Mouse (Mus musculus) liver, postnatal 0 days (tissue): ENCODE measurements at regions not wholly inside any gene's neighbourhood (a gene's known extent, or its start where the extent isn't known, plus 50 kb on each side); places are given as distances from the start of the nearest gene placed in this dataset.
"Not testable (repeated sequence)": the region's sequence is repeated elsewhere in the genome, so short reads cannot be mapped to it uniquely, and the experiment has no call there.

ENCODE experiments used
- ATAC-seq: fragments of 200-750 bp; cut with Nextera tagmentation; 2 replicates; pipeline ENCODE4 v1.8.0; 2017; ENCODE audit warnings: mild to moderate bottlenecking, moderate library complexity
- DNase-seq: peaks from one replicate; pipeline ENCODE4 v3.0.0-alpha.2; 2016
- H3K27ac ChIP-seq: fragments of 300-500 bp; sonication (generic); 2 replicates; pipeline ENCODE4 v1.5.1; 2014; ENCODE audit warnings: antibody characterized with exemption, moderate library complexity, mild to moderate bottlenecking, low read depth
- H3K27me3 ChIP-seq: fragments of 300-500 bp; sonication (generic); 2 replicates; pipeline ENCODE4 v1.6.1; 2014; ENCODE audit warnings: low read length, control low read depth, mixed read lengths; ENCODE audit not compliant: insufficient read depth
- H3K36me3 ChIP-seq: fragments of 300-500 bp; sonication (generic); replicated peaks from 2 replicates; pipeline ENCODE4 v1.6.1; 2014; ENCODE audit warnings: mild to moderate bottlenecking, control low read depth, low read length, moderate library complexity, mixed read lengths; ENCODE audit not compliant: insufficient read depth
- H3K4me1 ChIP-seq: fragments of 300-500 bp; sonication (generic); 2 replicates; pipeline ENCODE4 v1.6.1; 2014; ENCODE audit warnings: antibody characterized with exemption, mild to moderate bottlenecking, control low read depth; ENCODE audit not compliant: insufficient read depth
- H3K4me2 ChIP-seq: fragments of 300-500 bp; sonication (generic); 2 replicates; pipeline ENCODE4 v1.6.1; 2014; ENCODE audit warnings: low read depth, mild to moderate bottlenecking, low read length, moderate library complexity, mixed read lengths
- H3K4me3 ChIP-seq: fragments of 300-500 bp; sonication (generic); 2 replicates; pipeline ENCODE4 v1.5.1; 2014; ENCODE audit warnings: low read depth, low read length
- H3K9ac ChIP-seq: fragments of 300-500 bp; sonication (generic); replicated peaks from 2 replicates; pipeline ENCODE4 v1.6.1; 2014; ENCODE audit warnings: mild to moderate bottlenecking, moderate library complexity
- H3K9me3 ChIP-seq: fragments of 300-500 bp; sonication (generic); 2 replicates; pipeline ENCODE4 v1.6.1; 2016; ENCODE audit warnings: mild to moderate bottlenecking, control low read depth, low read length, mixed read lengths
- CTCF ChIP-seq: sonication (generic); IDR thresholded peaks from 2 replicates; pipeline ENCODE4 v1.5.1; 2016; ENCODE audit warnings: antibody characterized with exemption, low read depth
- EP300 ChIP-seq: IDR thresholded peaks from 2 replicates; pipeline ENCODE4 v1.6.1; 2016; ENCODE audit warnings: antibody characterized with exemption, low read depth, mild to moderate bottlenecking
- WGBS: fragments of 180-500 bp; shearing (Covaris S2); extraction: QIAGEN DNeasy Blood & Tissue Kit; methylation state at CpG from one replicate; pipeline ENCODE4 v1.1.7; 2014; ENCODE audit not compliant: insufficient replicate concordance; 5-methylcytosine and 5-hydroxymethylcytosine counted together

GRCm38 (mm10) chr8:37215894-37216293 is 222.5 kb downstream of the AI429214 start:
- ATAC-seq (no peak), DNase-seq (no peak)
- TF ChIP-seq EP300 = no peak
- TF ChIP-seq CTCF = no peak
- no peaks in the 10 kb centered on the region for H3K36me3 ChIP-seq
- no peaks in the 10 kb centered on the region for H3K9me3 ChIP-seq
- no peak overlapping the region for H3K9ac ChIP-seq
- no peak overlapping the region for H3K4me3 ChIP-seq
- H3K4me2 ChIP-seq = no peak overlapping the region
- H3K4me1 ChIP-seq = no peaks in the 10 kb centered on the region
- 75% methylated on average over 4 of the region's 4 CpGs for WGBS
- no peaks in the 10 kb centered on the region for H3K27me3 ChIP-seq
- no peak overlapping the region for H3K27ac ChIP-seq

GRCm38 (mm10) chr8:37227091-37227490 is 233.7 kb downstream of the AI429214 start:
- no peaks in the 10 kb centered on the region for H3K27me3 ChIP-seq
- no peak for ATAC-seq
- no peak for TF ChIP-seq CTCF
- no peak for TF ChIP-seq EP300
- H3K9ac ChIP-seq = no peak overlapping the region
- H3K4me2 ChIP-seq = no peak overlapping the region
- no peak overlapping the region for H3K4me3 ChIP-seq
- H3K27ac ChIP-seq = no peak overlapping the region
- no peaks in the 10 kb centered on the region for H3K9me3 ChIP-seq
- H3K36me3 ChIP-seq = no peaks in the 10 kb centered on the region
- H3K4me1 ChIP-seq = no peaks in the 10 kb centered on the region
- no peak for DNase-seq
- WGBS = 52% methylated on average over 2 of the region's 2 CpGs

GRCm38 (mm10) chr8:37237306-37237705 is 243.9 kb downstream of the AI429214 start:
- Histone ChIP-seq H3K4me3 (no peak overlapping the region), H3K9me3 (no peaks in the 10 kb centered on the region), H3K27ac (no peak overlapping the region), H3K9ac (no peak overlapping the region), H3K36me3 (no peaks in the 10 kb centered on the region), H3K4me1 (no peaks in the 10 kb centered on the region), H3K4me2 (no peak overlapping the region), H3K27me3 (no peaks in the 10 kb centered on the region)
- TF ChIP-seq CTCF (no peak), EP300 (no peak)
- no peak for DNase-seq
- 75% methylated on average over 2 of the region's 2 CpGs for WGBS
- no peak for ATAC-seq

GRCm38 (mm10) chr8:37239354-37239753 is 245.9 kb downstream of the AI429214 start:
- ATAC-seq = no peak
- no peaks in the 10 kb centered on the region for H3K27me3 ChIP-seq
- H3K4me3 ChIP-seq = no peak overlapping the region
- no peak overlapping the region for H3K4me2 ChIP-seq
- H3K36me3 ChIP-seq = no peaks in the 10 kb centered on the region
- no peak for DNase-seq
- no peaks in the 10 kb centered on the region for H3K4me1 ChIP-seq
- TF ChIP-seq CTCF = no peak
- no peak for TF ChIP-seq EP300
- H3K9ac ChIP-seq = no peak overlapping the region
- no peaks in the 10 kb centered on the region for H3K9me3 ChIP-seq
- H3K27ac ChIP-seq = no peak overlapping the region

- 75% methylated on average over 7 of the region's 7 CpGs for WGBS
- ATAC-seq = not testable (repeated sequence)
Observed at GRCm38 (mm10) chr8:37251234-37251633, 257.8 kb downstream of the AI429214 start.

GRCm38 (mm10) chr8:37291069-37291850 is 297.9 kb downstream of the AI429214 start:
- ATAC-seq (no peak), DNase-seq (no peak)
- 71% methylated on average over 7 of the region's 7 CpGs for WGBS
- Histone ChIP-seq H3K4me2 (no peak overlapping the region), H3K9me3 (no peaks in the 10 kb centered on the region), H3K36me3 (no peaks in the 10 kb centered on the region), H3K27me3 (no peaks in the 10 kb centered on the region), H3K9ac (no peak overlapping the region), H3K4me1 (no peaks in the 10 kb centered on the region), H3K4me3 (no peak overlapping the region), H3K27ac (no peak overlapping the region)
- no peak for TF ChIP-seq CTCF
- no peak for TF ChIP-seq EP300

More at GRCm38 (mm10) chr8:37251234-37251633, 257.8 kb downstream of the AI429214 start:
- not testable (repeated sequence) for H3K9me3 ChIP-seq, H3K27ac ChIP-seq, H3K4me1 ChIP-seq, H3K4me2 ChIP-seq, H3K9ac ChIP-seq, H3K27me3 ChIP-seq, H3K36me3 ChIP-seq, DNase-seq, H3K4me3 ChIP-seq
